Mouse (Mus musculus): ENCODE measurements at regions not wholly inside any gene's neighbourhood (a gene's known extent, or its start where the extent isn't known, plus 50 kb on each side); places are given as distances from the start of the nearest gene placed in this dataset.

GRCm38 (mm10) chr1:41551271-41551670 lies 745.9 kb downstream of the Tmem182 start:
- no peak for DNase-seq (ENCODE audit: extremely low read depth, insufficient read length, low spot score)

- no peak for DNase-seq (ENCODE audit: extremely low read depth, insufficient read length, low spot score)
Measured at GRCm38 (mm10) chr1:41555607-41556006, 750.2 kb downstream of the Tmem182 start.

GRCm38 (mm10) chr1:41559101-41559665 lies 753.8 kb downstream of the Tmem182 start:
- DNase-seq (ENCODE audit: extremely low read depth, insufficient read length, low spot score) = no peak

GRCm38 (mm10) chr1:41559991-41560390 lies 754.6 kb downstream of the Tmem182 start:
- DNase-seq (ENCODE audit: extremely low read depth, insufficient read length, low spot score) = no peak

- DNase-seq (ENCODE audit: extremely low read depth, insufficient read length, low spot score) = no peak
Measured at GRCm38 (mm10) chr1:41603471-41603870, 798.1 kb downstream of the Tmem182 start.

GRCm38 (mm10) chr1:41604996-41605747 lies 799.8 kb downstream of the Tmem182 start:
- no peak for DNase-seq (ENCODE audit: extremely low read depth, insufficient read length, low spot score)

- DNase-seq (ENCODE audit: extremely low read depth, insufficient read length, low spot score) = no peak
Measured at GRCm38 (mm10) chr1:41605748-41606131, 800.3 kb downstream of the Tmem182 start.

- no peak for DNase-seq (ENCODE audit: extremely low read depth, insufficient read length, low spot score)
Measured at GRCm38 (mm10) chr1:41610783-41611182, 805.4 kb downstream of the Tmem182 start.

- DNase-seq (ENCODE audit: extremely low read depth, insufficient read length, low spot score) = no peak
Measured at GRCm38 (mm10) chr1:41651804-41652203, 846.4 kb downstream of the Tmem182 start.

GRCm38 (mm10) chr1:41652210-41652609 lies 846.8 kb downstream of the Tmem182 start:
- no peak for DNase-seq (ENCODE audit: extremely low read depth, insufficient read length, low spot score)

GRCm38 (mm10) chr1:41652646-41653427 lies 847.4 kb downstream of the Tmem182 start:
- peak; percentile 78 for DNase-seq (ENCODE audit: extremely low read depth, insufficient read length, low spot score)

- DNase-seq (ENCODE audit: extremely low read depth, insufficient read length, low spot score) = no peak
Measured at GRCm38 (mm10) chr1:41674086-41674485, 868.7 kb downstream of the Tmem182 start.

GRCm38 (mm10) chr1:41675345-41675744 lies 869.9 kb downstream of the Tmem182 start:
- DNase-seq (ENCODE audit: extremely low read depth, insufficient read length, low spot score) = no peak

- DNase-seq (ENCODE audit: extremely low read depth, insufficient read length, low spot score) = no peak
Measured at GRCm38 (mm10) chr1:41705692-41706091, 900.3 kb downstream of the Tmem182 start.

- no peak for DNase-seq (ENCODE audit: extremely low read depth, insufficient read length, low spot score)
Measured at GRCm38 (mm10) chr1:41742644-41743331, 937.4 kb downstream of the Tmem182 start.

GRCm38 (mm10) chr1:41743332-41743710 lies 937.9 kb downstream of the Tmem182 start:
- no peak for DNase-seq (ENCODE audit: extremely low read depth, insufficient read length, low spot score)

GRCm38 (mm10) chr1:41744531-41744930 lies 939.1 kb downstream of the Tmem182 start:
- no peak for DNase-seq (ENCODE audit: extremely low read depth, insufficient read length, low spot score)

- DNase-seq (ENCODE audit: extremely low read depth, insufficient read length, low spot score) = no peak
Measured at GRCm38 (mm10) chr1:41759366-41759765, 936.2 kb upstream of the Pou3f3 start.
